Mouse (Mus musculus) MEL (cell line): ENCODE results near the gene Klhl23. TPM values are rescaled to one million over a fixed set of nuclear protein-coding genes. Genes with fewer than 3 reads are reported as not detected.

Experiments used
- DNase-seq: peaks from one replicate; pipeline ENCODE4 v3.0.0; 2011; ENCODE audit warnings: low read depth, low spot score
- H3K27ac ChIP-seq: 2 replicates; pipeline ENCODE4 v1.5.1; 2012; ENCODE audit warnings: low read depth, mild to moderate bottlenecking, control low read depth, low read length, moderate library complexity; ENCODE audit not compliant: control insufficient read depth
- H3K27me3 ChIP-seq, 2 experiments: fragments of 150-350 bp in 1 of 2; sonication (generic) in 1 of 2; 2 replicates each; pipeline ENCODE4 v1.6.1; 2012; ENCODE audit warnings: low read length in 2 of 2, mild to moderate bottlenecking in 2 of 2, improper control_type of control experiment in 1 of 2, moderate library complexity in 1 of 2; ENCODE audit not compliant: insufficient read depth in 2 of 2, control insufficient read depth in 1 of 2
- H3K36me3 ChIP-seq, 2 experiments: 2 replicates each; pipeline ENCODE4 v1.6.1; 2012 to 2014; ENCODE audit warnings: low read length in 2 of 2, improper control_type of control experiment in 1 of 2, inconsistent platforms in 1 of 2, mild to moderate bottlenecking in 1 of 2; ENCODE audit not compliant: insufficient read depth in 2 of 2, control insufficient read depth in 1 of 2
- H3K4me1 ChIP-seq, 2 experiments: fragments of 150-350 bp in 1 of 2; sonication (generic) in 1 of 2; 2 replicates each; pipeline ENCODE4 v1.6.1; 2012; ENCODE audit warnings: low read length in 2 of 2, improper control_type of control experiment in 1 of 2, mild to moderate bottlenecking in 1 of 2; ENCODE audit not compliant: insufficient read depth in 2 of 2, control insufficient read depth in 1 of 2
- H3K4me3 ChIP-seq, 2 experiments: fragments of 150-350 bp in 1 of 2; sonication (generic) in 1 of 2; 2 replicates each; pipeline ENCODE4 v1.5.1; 2012; ENCODE audit warnings: low read depth in 2 of 2, low read length in 2 of 2, mild to moderate bottlenecking in 2 of 2, moderate library complexity in 2 of 2, control low read depth in 1 of 2, improper control_type of control experiment in 1 of 2; ENCODE audit not compliant: control insufficient read depth in 1 of 2, insufficient read depth in 1 of 2
- H3K79me2 ChIP-seq: 2 replicates; pipeline ENCODE4 v1.6.1; 2012; ENCODE audit warnings: mild to moderate bottlenecking, low read length, moderate library complexity; ENCODE audit not compliant: control insufficient read depth, poor library complexity, insufficient read depth
- H3K9ac ChIP-seq: 2 replicates; pipeline ENCODE4 v1.6.1; 2012; ENCODE audit warnings: low read depth, mild to moderate bottlenecking, control low read depth, low read length, moderate library complexity; ENCODE audit not compliant: control insufficient read depth, poor library complexity, severe bottlenecking
- H3K9me3 ChIP-seq: fragments of 150-350 bp; sonication (generic); replicated peaks from 2 replicates; pipeline ENCODE4 v1.6.1; 2012; ENCODE audit warnings: mild to moderate bottlenecking, low read length, improper control_type of control experiment, moderate library complexity; ENCODE audit not compliant: insufficient read depth
- BHLHE40 ChIP-seq: IDR thresholded peaks from 2 replicates; pipeline ENCODE4 v1.6.1; 2012; ENCODE audit warnings: low read depth, mild to moderate bottlenecking, inconsistent platforms, low read length, improper control_type of control experiment, borderline replicate concordance
- CHD1 ChIP-seq: IDR thresholded peaks from 2 replicates; pipeline ENCODE4 v1.6.1; 2012; ENCODE audit warnings: low read depth, mild to moderate bottlenecking, inconsistent platforms, low read length, improper control_type of control experiment
- CHD2 ChIP-seq: IDR thresholded peaks from 2 replicates; pipeline ENCODE4 v1.6.1; 2011; ENCODE audit warnings: low read length, improper control_type of control experiment
- CTCF ChIP-seq, 3 experiments: IDR thresholded peaks in 2 of 3; conservative IDR thresholded peaks in 1 of 3; 2 replicates each; pipeline ENCODE4 v1.5.1; 2011 to 2012; ENCODE audit warnings: low read length in 3 of 3, low read depth in 2 of 3, mild to moderate bottlenecking in 2 of 3, improper control_type of control experiment in 1 of 3, inconsistent platforms in 1 of 3, mixed read lengths in 1 of 3, moderate library complexity in 1 of 3; ENCODE audit not compliant: control insufficient read depth in 1 of 3, insufficient read depth in 1 of 3, poor library complexity in 1 of 3, severe bottlenecking in 1 of 3
- E2F4 ChIP-seq: IDR thresholded peaks from 2 replicates; pipeline ENCODE4 v1.6.1; 2011; ENCODE audit warnings: low read depth, low read length, improper control_type of control experiment, borderline replicate concordance
- ELF1 ChIP-seq: IDR thresholded peaks from 2 replicates; pipeline ENCODE4 v1.6.1; 2014; ENCODE audit warnings: low read depth, mild to moderate bottlenecking, inconsistent platforms, low read length, improper control_type of control experiment, moderate library complexity
- EP300 ChIP-seq, 2 experiments: IDR thresholded peaks; 2 replicates each; pipeline ENCODE4 v1.6.1; 2011; ENCODE audit warnings: improper control_type of control experiment in 2 of 2, low read length in 2 of 2, low read depth in 1 of 2, mild to moderate bottlenecking in 1 of 2
- ETS1 ChIP-seq: IDR thresholded peaks from 2 replicates; pipeline ENCODE4 v1.6.1; 2012; ENCODE audit warnings: low read depth, mild to moderate bottlenecking, inconsistent platforms, low read length, improper control_type of control experiment, moderate library complexity
- GATA1 ChIP-seq: IDR thresholded peaks from 2 replicates; pipeline ENCODE4 v1.6.1; 2011; ENCODE audit warnings: low read depth, low read length, improper control_type of control experiment
- HCFC1 ChIP-seq: IDR thresholded peaks from 2 replicates; pipeline ENCODE4 v1.6.1; 2012; ENCODE audit warnings: low read depth, mild to moderate bottlenecking, inconsistent platforms, low read length, improper control_type of control experiment, moderate library complexity
- JUND ChIP-seq: IDR thresholded peaks from 2 replicates; pipeline ENCODE4 v1.6.1; 2011; ENCODE audit warnings: low read depth, mild to moderate bottlenecking, improper control_type of control experiment, low read length
- MAFK ChIP-seq: IDR thresholded peaks from 2 replicates; pipeline ENCODE4 v1.6.1; 2011; ENCODE audit warnings: low read depth, mild to moderate bottlenecking, low read length, improper control_type of control experiment, borderline replicate concordance
- MAZ ChIP-seq: IDR thresholded peaks from 2 replicates; pipeline ENCODE4 v1.6.1; 2012; ENCODE audit warnings: low read depth, mild to moderate bottlenecking, inconsistent platforms, low read length, improper control_type of control experiment
- MYC ChIP-seq: IDR thresholded peaks from 2 replicates; pipeline ENCODE4 v1.6.1; 2011; ENCODE audit warnings: low read depth, mild to moderate bottlenecking, low read length, improper control_type of control experiment, moderate library complexity
- NELFE ChIP-seq: IDR thresholded peaks from 2 replicates; pipeline ENCODE4 v1.6.1; 2011; ENCODE audit warnings: low read depth, low read length, improper control_type of control experiment
- POLR2A ChIP-seq, 2 experiments: IDR thresholded peaks; 2 replicates each; pipeline ENCODE4 v1.6.1; 2011 to 2012; ENCODE audit warnings: low read length in 2 of 2, mild to moderate bottlenecking in 2 of 2, control low read depth in 1 of 2, improper control_type of control experiment in 1 of 2, low read depth in 1 of 2, moderate library complexity in 1 of 2; ENCODE audit not compliant: control insufficient read depth in 1 of 2, insufficient read depth in 1 of 2, poor library complexity in 1 of 2
- POLR2AphosphoS2 ChIP-seq: IDR thresholded peaks from 2 replicates; pipeline ENCODE4 v1.6.1; 2011; ENCODE audit warnings: low read length, improper control_type of control experiment
- POLR2AphosphoS5 ChIP-seq: IDR thresholded peaks from 2 replicates; pipeline ENCODE4 v1.6.1; 2012; ENCODE audit warnings: low read depth, borderline replicate concordance, mild to moderate bottlenecking, inconsistent platforms, low read length, moderate library complexity, mixed read lengths
- SIN3A ChIP-seq: IDR thresholded peaks from 2 replicates; pipeline ENCODE4 v1.6.1; 2012; ENCODE audit warnings: low read length, improper control_type of control experiment, inconsistent platforms
- SMC3 ChIP-seq: IDR thresholded peaks from 2 replicates; pipeline ENCODE4 v1.6.1; 2011; ENCODE audit warnings: low read depth, low read length, improper control_type of control experiment
- TAL1 ChIP-seq: IDR thresholded peaks from 2 replicates; pipeline ENCODE4 v1.6.1; 2012; ENCODE audit warnings: mild to moderate bottlenecking, inconsistent platforms, low read length, moderate library complexity, mixed read lengths
- TBP ChIP-seq: IDR thresholded peaks from 2 replicates; pipeline ENCODE4 v1.8.0; 2011; ENCODE audit warnings: low read depth, low read length, improper control_type of control experiment
- TCF12 ChIP-seq: IDR thresholded peaks from 2 replicates; pipeline ENCODE4 v1.6.1; 2014; ENCODE audit warnings: low read depth, mild to moderate bottlenecking, inconsistent platforms, low read length, improper control_type of control experiment, moderate library complexity
- UBTF ChIP-seq: IDR thresholded peaks from 2 replicates; pipeline ENCODE4 v1.6.1; 2012; ENCODE audit warnings: low read depth, mild to moderate bottlenecking, inconsistent platforms, low read length, improper control_type of control experiment, moderate library complexity, borderline replicate concordance; ENCODE audit not compliant: insufficient read depth
- USF1 ChIP-seq: IDR thresholded peaks from 2 replicates; pipeline ENCODE4 v1.6.1; 2014; ENCODE audit warnings: low read depth, mild to moderate bottlenecking, inconsistent platforms, low read length, improper control_type of control experiment, moderate library complexity
- USF2 ChIP-seq, 2 experiments: IDR thresholded peaks; 2 replicates each; pipeline ENCODE4 v1.6.1; 2011 to 2012; ENCODE audit warnings: improper control_type of control experiment in 2 of 2, low read length in 2 of 2, borderline replicate concordance in 1 of 2, inconsistent platforms in 1 of 2, low read depth in 1 of 2, mild to moderate bottlenecking in 1 of 2; ENCODE audit not compliant: insufficient read depth in 1 of 2
- ZKSCAN1 ChIP-seq: IDR thresholded peaks from 2 replicates; pipeline ENCODE4 v1.6.1; 2012; ENCODE audit warnings: low read depth, mild to moderate bottlenecking, inconsistent platforms, low read length, improper control_type of control experiment, moderate library complexity
- ZMIZ1 ChIP-seq: IDR thresholded peaks from 2 replicates; pipeline ENCODE4 v1.6.1; 2012; ENCODE audit warnings: low read depth, mild to moderate bottlenecking, inconsistent platforms, low read length, improper control_type of control experiment, moderate library complexity
- ZNF384 ChIP-seq: IDR thresholded peaks from 2 replicates; pipeline ENCODE4 v1.6.1; 2012; ENCODE audit warnings: low read depth, mild to moderate bottlenecking, inconsistent platforms, low read length, improper control_type of control experiment
- polyA plus RNA-seq, 2 experiments: library from polyadenylated mRNA; stranded (reverse) in 1 of 2; unstranded in 1 of 2; fragments of >175 nt in 1 of 2; fragments of >200 nt in 1 of 2; gene quantifications; 2 replicates each; pipeline versions ENCODE4 v1.2.1 to v1.2.4; 2012; ENCODE audit warnings: low replicate concordance in 2 of 2, low read depth in 1 of 2; ENCODE audit not compliant: insufficient read length in 2 of 2, insufficient read depth in 1 of 2, missing spikeins in 1 of 2
- total RNA-seq: library from RNA; depleted of rRNA; stranded (reverse); fragments of 300-350 nt; gene quantifications from 2 replicates; pipeline ENCODE4 v1.2.3, GENCODE M21; 2012

The Klhl23 gene
- total and polyA plus RNA-seq, 3 experiments = 24.8 to 238 (median 31.4) TPM

- DNase-seq = peak; percentile 85
- Histone ChIP-seq H3K79me2 (no peaks in the 10 kb centered on the region; the same call in 1 of the 2 replicates), H3K4me1 (peaks cover 5 to 9% of the 10 kb centered on the region in 2 experiments; a peak in 3 of 4 replicates), H3K27ac (peak overlapping the region; percentile 76)
- TF ChIP-seq HCFC1 (no peak; the same call in 1 of the 2 replicates), SMC3 (no peak), USF2 (IDR thresholded peaks at IDR 0.05; ENCODE audit: borderline replicate concordance in 1 of 2, insufficient read depth in 1 of 2, low read depth in 1 of 2, low read length in 2 of 2) (no peak), NELFE (peak; percentile 32; the same call in 1 of the 2 replicates), TAL1 (no peak), ZNF384 (peak; percentile 88), POLR2AphosphoS2 (no peak), UBTF (0 out of 2 replicates have a peak, but pooled peaks have one; percentile 61), USF1 (no peak), ETS1 (no peak), MAZ (no peak), ELF1 (peak; percentile 45; the same call in 1 of the 2 replicates), SIN3A (peak; percentile 21; the same call in 1 of the 2 replicates), ZKSCAN1 (no peak), POLR2AphosphoS5 (no peak; the same call in 1 of the 2 replicates), CTCF (IDR thresholded peaks at IDR 0.05 in 2 of 3, conservative IDR thresholded peaks at IDR 0.05 in 1 of 3; ENCODE audit: control insufficient read depth in 1 of 3, insufficient read depth in 1 of 3, low read depth in 2 of 3, low read length in 3 of 3, poor library complexity in 1 of 3, severe bottlenecking in 1 of 3) (peak in 2 of 3 experiments; percentile 13 to 25; a peak in 3 of 6 replicates), BHLHE40 (no peak), POLR2A (IDR thresholded peaks at IDR 0.05; ENCODE audit: control insufficient read depth in 1 of 2, insufficient read depth in 1 of 2, low read depth in 1 of 2, low read length in 2 of 2, poor library complexity in 1 of 2) (peak in 1 of 2 experiments; percentile 34; a peak in 2 of 4 replicates), MAFK (no peak), CHD1 (no peak), JUND (no peak), TBP (peak; percentile 96), ZMIZ1 (no peak), GATA1 (0 out of 2 replicates have a peak, but pooled peaks have one; percentile 23), E2F4 (no peak), TCF12 (peak; percentile 4; the same call in 1 of the 2 replicates), CHD2 (no peak), EP300 (IDR thresholded peaks at IDR 0.05; ENCODE audit: low read depth in 1 of 2, low read length in 2 of 2) (peak in 1 of 2 experiments; percentile 40; a peak in 1 of 4 replicates), MYC (no peak)
- TF ChIP-seq, all 39 proteins: peak for 11
- Histone ChIP-seq H3K27me3 (no peaks in the 10 kb centered on the region), H3K4me3 (peak overlapping the region; percentile 52 to 64), H3K9ac (peak overlapping the region; percentile 62), H3K9me3 (no peaks in the 10 kb centered on the region), H3K36me3 (peaks cover 0 to 4% of the 10 kb centered on the region in 2 experiments; a peak in 1 of 4 replicates)
These were observed 43.5 kb upstream of the Klhl23 start for GRCm38 (mm10) chr2:69777985-69778835.
